Mouse (Mus musculus) olfactory bulb, adult 2 months (tissue): ENCODE data around the gene 4933428G20Rik.

Experiments
- CTCF ChIP-seq: fragments of 200-500 bp; IDR thresholded peaks from 2 replicates; pipeline ENCODE4 v1.5.1; 2012; ENCODE audit warnings: low read depth, mild to moderate bottlenecking, low read length, moderate library complexity; ENCODE audit not compliant: insufficient read depth
- POLR2A ChIP-seq: fragments of 200-500 bp; IDR thresholded peaks from 2 replicates; pipeline ENCODE4 v1.6.1; 2012; ENCODE audit warnings: mild to moderate bottlenecking, low read depth, low read length, moderate library complexity; ENCODE audit not compliant: insufficient read depth

- TF ChIP-seq CTCF (no peak), POLR2A (no peak)
Observed at GRCm38 (mm10) chr11:97532354-97532753, 32.2 kb upstream of the 4933428G20Rik start.
